Comparison of ENCODE assay signal across 31 mouse cellular contexts in the genomic region with DNA sequence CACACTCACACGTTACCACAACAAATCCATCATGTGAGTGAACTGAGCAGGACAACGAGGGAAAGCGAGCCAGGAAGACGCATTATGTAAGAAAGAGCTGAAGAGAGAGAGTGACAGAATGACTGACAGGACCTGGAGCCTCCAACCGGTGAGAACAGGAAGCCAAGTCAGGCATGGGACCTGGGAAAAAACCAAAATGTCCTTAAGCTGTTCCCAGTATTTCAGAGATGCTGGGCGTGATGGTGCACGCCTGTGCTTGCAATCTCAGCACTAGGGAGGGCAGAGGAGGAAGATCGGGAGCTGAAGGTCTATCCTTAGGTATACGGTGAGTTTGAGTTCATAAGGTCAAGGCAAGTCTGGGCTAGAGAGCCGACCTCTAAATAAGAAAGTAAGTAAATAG.
"Had no signal": no experiment of that assay in that cellular context is flagged by ENCODE, and none has a peak within 500 bp of the region (broad histone marks: within the 10 kb centered on the region; RNA-seq: fewer than 3 reads in every experiment).

No protein-coding gene starts in this region.

- H3K27ac ChIP-seq: limb, embryonic 10.5 days; limb, embryonic 12.5 days; limb, embryonic 13.5 days; limb, embryonic 15.5 days; liver, embryonic 12.5 days; liver, embryonic 13.5 days; liver, embryonic 14.5 days; liver, embryonic 15.5 days; lung, embryonic 15.5 days; macrophage; midbrain, embryonic 10.5 days; midbrain, embryonic 12.5 days; midbrain, embryonic 13.5 days; midbrain, embryonic 15.5 days had no signal

- H3K9ac ChIP-seq: limb, embryonic 12.5 days; limb, embryonic 13.5 days; limb, embryonic 15.5 days; liver, embryonic 12.5 days; liver, embryonic 13.5 days; liver, embryonic 14.5 days; liver, embryonic 15.5 days; liver, postnatal 0 days; lung, embryonic 14.5 days; lung, embryonic 15.5 days; midbrain, embryonic 12.5 days; midbrain, embryonic 13.5 days; midbrain, embryonic 15.5 days had no signal

- DNase-seq: left cerebral cortex, postnatal 4 days; liver; liver, embryonic 13.5 days; liver, postnatal 0 days; lung, adult 18-20 months; lung, adult 2 months; lung, embryonic 14.5 days; lung, postnatal 10 days; lung, postnatal 14 days; lung, postnatal 36 days; lung, postnatal 4 days; midbrain, embryonic 14.5 days had no signal

- H3K27me3 ChIP-seq: limb, embryonic 12.5 days; limb, embryonic 13.5 days; limb, embryonic 15.5 days; liver, embryonic 12.5 days; liver, embryonic 13.5 days; liver, embryonic 15.5 days; lung, embryonic 15.5 days; megakaryocyte, embryonic 14.5 days; midbrain, embryonic 12.5 days; midbrain, embryonic 13.5 days; midbrain, embryonic 15.5 days had no signal

- H3K4me3 ChIP-seq: limb, embryonic 10.5 days; limb, embryonic 12.5 days; limb, embryonic 13.5 days; limb, embryonic 15.5 days; liver, embryonic 12.5 days; liver, embryonic 13.5 days; liver, embryonic 15.5 days; lung, embryonic 15.5 days; megakaryocyte, embryonic 14.5 days; midbrain, embryonic 10.5 days; midbrain, embryonic 12.5 days; midbrain, embryonic 13.5 days; midbrain, embryonic 15.5 days; myocyte had no signal

- H3K36me3 ChIP-seq: lung, embryonic 15.5 days; midbrain, embryonic 15.5 days had no signal

- ATAC-seq: liver, embryonic 12.5 days; liver, postnatal 0 days; lung, postnatal 0 days; midbrain, embryonic 13.5 days; midbrain, embryonic 15.5 days; midbrain, embryonic 16.5 days had no signal

- H3K4me1 ChIP-seq: limb, embryonic 10.5 days; limb, embryonic 12.5 days; limb, embryonic 13.5 days; limb, embryonic 15.5 days; lung, embryonic 15.5 days; midbrain, embryonic 10.5 days; midbrain, embryonic 12.5 days; midbrain, embryonic 13.5 days; midbrain, embryonic 15.5 days had no signal

- H3K4me2 ChIP-seq: limb, embryonic 12.5 days; limb, embryonic 13.5 days; limb, embryonic 15.5 days; liver, embryonic 11.5 days; liver, embryonic 12.5 days; liver, embryonic 13.5 days; liver, embryonic 15.5 days; lung, embryonic 14.5 days; lung, embryonic 15.5 days; midbrain, embryonic 11.5 days; midbrain, embryonic 12.5 days; midbrain, embryonic 13.5 days; midbrain, embryonic 15.5 days had no signal

- H3K9me3 ChIP-seq: limb, embryonic 10.5 days; limb, embryonic 12.5 days; limb, embryonic 13.5 days; limb, embryonic 15.5 days; liver, embryonic 12.5 days; liver, embryonic 13.5 days; liver, embryonic 15.5 days; lung, embryonic 15.5 days; megakaryocyte, embryonic 14.5 days; midbrain, embryonic 10.5 days; midbrain, embryonic 12.5 days; midbrain, embryonic 13.5 days; midbrain, embryonic 15.5 days had no signal
